Mouse (Mus musculus) T-helper 1 cell (primary cell): ENCODE data around the gene 2310003L06Rik.

Source experiments
- in situ Hi-C: fragments of 300-600 bp; cut with MboI, MseI; formaldehyde crosslinking; loops from one replicate; pipeline ENCODE4 v1.15.1; 2025; ENCODE audit warnings: high pct_unique_total_duplicates

Gene 2310003L06Rik

GRCm38 (mm10) chr5:87969201-87969600, at the start of gene 2310003L06Rik, which contains the start of gene Gm28434:
TSS of gene 2310003L06Rik (plus strand) at chr5:87969459.
TSS of gene Gm28434 (plus strand) at chr5:87969517.
- in situ Hi-C loops: no loop called here

GRCm38 (mm10) chr5:87925372-87925771, 43.9 kb upstream of the 2310003L06Rik start, which contains the start of gene Csn3:
TSS of gene Csn3 (plus strand) at chr5:87925579.
- in situ Hi-C loops: no loop called here

GRCm38 (mm10) chr5:87931603-87932002, 37.7 kb upstream of the 2310003L06Rik start:
- in situ Hi-C loops: no loop called here

- in situ Hi-C loops: no loop called here
These were observed 28.5 kb upstream of the 2310003L06Rik start for GRCm38 (mm10) chr5:87940752-87941151.

- in situ Hi-C loops: no loop called here
These were observed 26.7 kb upstream of the 2310003L06Rik start for GRCm38 (mm10) chr5:87942515-87942914.

- in situ Hi-C loops: no loop called here
These were observed 17.4 kb upstream of the 2310003L06Rik start for GRCm38 (mm10) chr5:87951836-87952235.

GRCm38 (mm10) chr5:87979139-87979538, 9.9 kb downstream of the 2310003L06Rik start, which contains the start of gene Cabs1:
TSS of gene Cabs1 (plus strand) at chr5:87979439.
- in situ Hi-C loops: no loop called here

- in situ Hi-C loops: no loop called here
These were observed 13.4 kb downstream of the 2310003L06Rik start for GRCm38 (mm10) chr5:87982468-87983214.

- in situ Hi-C loops: no loop called here
These were observed 33.0 kb downstream of the 2310003L06Rik start, which contains the start of gene Smr3a for GRCm38 (mm10) chr5:88002249-88002648. TSS of gene Smr3a (plus strand) at chr5:88002549.

GRCm38 (mm10) chr5:88005241-88005640, 36.0 kb downstream of the 2310003L06Rik start:
- in situ Hi-C loops: no loop called here
